Mouse (Mus musculus) forebrain, embryonic 10.5 days (tissue): Measurements from ENCODE around the gene Actr8. TPM values are rescaled to one million over a fixed set of nuclear protein-coding genes. Genes with fewer than 3 reads are reported as not detected.

Experiments
- DNase-seq: peaks from one replicate; pipeline ENCODE4 v3.0.0-alpha.2; 2017; ENCODE audit warnings: low spot score; ENCODE audit errors: extremely low spot score
- H3K27ac ChIP-seq: fragments of 300-500 bp; sonication (generic); 2 replicates; pipeline ENCODE4 v1.5.1; 2016; ENCODE audit warnings: mild to moderate bottlenecking
- H3K27me3 ChIP-seq: fragments of 300-500 bp; sonication (generic); 2 replicates; pipeline ENCODE4 v1.6.1; 2016; ENCODE audit warnings: mild to moderate bottlenecking; ENCODE audit not compliant: poor library complexity, severe bottlenecking
- H3K36me3 ChIP-seq: fragments of 300-500 bp; sonication (generic); replicated peaks from 2 replicates; pipeline ENCODE4 v1.6.1; 2016; ENCODE audit warnings: mild to moderate bottlenecking, moderate library complexity
- H3K4me1 ChIP-seq: fragments of 300-500 bp; sonication (generic); 2 replicates; pipeline ENCODE4 v1.6.1; 2016
- H3K4me3 ChIP-seq: fragments of 300-500 bp; sonication (generic); 2 replicates; pipeline ENCODE4 v1.5.1; 2016; ENCODE audit warnings: mild to moderate bottlenecking, moderate library complexity
- H3K9me3 ChIP-seq: fragments of 300-500 bp; sonication (generic); 2 replicates; pipeline ENCODE4 v1.6.1; 2016; ENCODE audit warnings: mild to moderate bottlenecking, moderate library complexity
- WGBS: fragments of 180-500 bp; shearing (Covaris S2); methylation state at CpG from one replicate; pipeline ENCODE4 v1.1.7; 2016; 5-methylcytosine and 5-hydroxymethylcytosine counted together
- polyA plus RNA-seq: library from polyadenylated mRNA; unstranded; fragments of >200 nt; fragmentation: Nextera tagmentation; extraction: Ambion mirVana; gene quantifications from 2 replicates; pipeline ENCODE4 v1.2.1, GENCODE M21; 2016

Actr8 gene
- polyA plus RNA-seq, 1 experiment from 2014 or later: 85.4 TPM

- peak; percentile 36 for DNase-seq
- Histone ChIP-seq H3K27me3 (peaks cover 51% of the 10 kb centered on the region), H3K4me1 (peaks cover 9% of the 10 kb centered on the region), H3K9me3 (no peaks in the 10 kb centered on the region), H3K27ac (peak within 1 kb of the TSS; percentile 9; the same call in 1 of the 2 replicates), H3K4me3 (peak within 1 kb of the TSS; percentile 57), H3K36me3 (no peaks in the 10 kb centered on the region)
- WGBS: 9% methylated on average over 54 of the region's 54 CpGs
Measured at GRCm38 (mm10) chr14:30008733-30009575, 30.8 kb downstream of the Actr8 start, which contains the start of the genes Il17rb and Chdh. Il17rb (minus strand) TSS chr14:30008896. Chdh (plus strand) TSS chr14:30009023.

DNA sequence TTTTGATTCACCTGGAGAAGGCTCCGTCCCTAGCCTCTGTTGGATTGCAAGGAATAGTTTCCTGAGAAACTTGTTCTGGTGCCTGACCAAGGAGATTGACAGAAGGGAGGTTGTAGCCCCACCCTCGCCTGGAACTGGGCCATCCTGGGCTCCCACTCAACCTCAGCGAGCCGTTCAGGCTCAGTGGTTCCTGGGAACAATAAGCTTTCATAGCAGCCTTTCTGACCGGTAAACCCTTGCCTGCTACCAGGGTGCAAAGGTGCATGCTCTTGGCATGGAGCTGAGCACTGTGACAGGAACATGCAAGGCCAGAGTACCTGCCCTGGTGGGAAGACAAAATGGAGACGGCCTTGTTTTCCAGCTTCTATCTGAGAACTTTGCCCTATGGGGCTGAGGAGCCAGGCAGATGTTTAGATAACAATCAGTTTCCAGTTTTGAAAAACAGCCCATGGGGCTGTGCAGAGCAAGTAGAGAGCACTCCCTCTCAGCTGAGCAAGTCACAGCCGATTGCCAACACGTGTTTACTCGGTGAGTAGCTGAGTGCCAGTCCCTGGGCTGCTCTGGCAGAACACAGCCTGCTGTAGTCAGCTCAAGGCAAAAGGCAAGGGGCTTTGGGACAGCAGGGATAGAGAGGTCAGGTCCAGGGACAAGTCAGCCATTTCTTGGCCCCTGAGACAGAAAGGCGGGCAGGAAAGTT, 31.9 kb downstream of the Actr8 start:
- H3K9me3 ChIP-seq: no peaks in the 10 kb centered on the region
- no peaks in the 10 kb centered on the region for H3K36me3 ChIP-seq
- DNase-seq: no peak
- peaks cover 51% of the 10 kb centered on the region for H3K27me3 ChIP-seq
- no peak overlapping the region for H3K27ac ChIP-seq
- WGBS: 82% methylated on average over 10 of the region's 10 CpGs
- no peak overlapping the region for H3K4me3 ChIP-seq
- H3K4me1 ChIP-seq: peaks cover 17% of the 10 kb centered on the region

- Histone ChIP-seq H3K27me3 (peaks cover 45% of the 10 kb centered on the region), H3K4me1 (peaks cover 17% of the 10 kb centered on the region), H3K27ac (no peak overlapping the region), H3K36me3 (no peaks in the 10 kb centered on the region), H3K4me3 (no peak overlapping the region), H3K9me3 (no peaks in the 10 kb centered on the region)
- WGBS: 89% methylated on average over 10 of the region's 10 CpGs
- DNase-seq: no peak
Measured at GRCm38 (mm10) chr14:30011886-30012560, 33.9 kb downstream of the Actr8 start.

DNA sequence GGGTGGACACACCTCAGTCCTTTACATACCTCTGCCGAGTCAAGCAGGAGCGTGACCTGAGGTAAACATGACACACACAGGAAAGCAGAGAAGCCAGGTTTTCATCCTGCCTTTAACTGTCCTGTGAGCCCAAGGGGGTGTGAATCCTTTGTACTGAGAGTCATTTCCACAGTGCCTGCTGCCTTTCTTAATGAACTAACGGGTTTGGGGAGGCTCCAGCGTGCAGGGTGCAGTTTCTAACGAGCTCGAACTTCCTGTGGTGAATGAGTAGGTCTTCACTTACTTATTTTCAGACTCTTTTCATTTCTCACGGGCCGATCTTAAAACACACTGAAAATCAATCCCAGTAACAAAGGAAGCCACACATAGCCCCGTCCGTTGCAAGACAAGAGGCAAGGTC, 36.4 kb downstream of the Actr8 start:
- Histone ChIP-seq H3K9me3 (no peaks in the 10 kb centered on the region), H3K4me1 (peaks cover 7% of the 10 kb centered on the region), H3K4me3 (no peak overlapping the region), H3K27me3 (peaks cover 20% of the 10 kb centered on the region), H3K27ac (no peak overlapping the region), H3K36me3 (no peaks in the 10 kb centered on the region)
- no peak for DNase-seq
- 51% methylated on average over 10 of the region's 10 CpGs for WGBS

DNA sequence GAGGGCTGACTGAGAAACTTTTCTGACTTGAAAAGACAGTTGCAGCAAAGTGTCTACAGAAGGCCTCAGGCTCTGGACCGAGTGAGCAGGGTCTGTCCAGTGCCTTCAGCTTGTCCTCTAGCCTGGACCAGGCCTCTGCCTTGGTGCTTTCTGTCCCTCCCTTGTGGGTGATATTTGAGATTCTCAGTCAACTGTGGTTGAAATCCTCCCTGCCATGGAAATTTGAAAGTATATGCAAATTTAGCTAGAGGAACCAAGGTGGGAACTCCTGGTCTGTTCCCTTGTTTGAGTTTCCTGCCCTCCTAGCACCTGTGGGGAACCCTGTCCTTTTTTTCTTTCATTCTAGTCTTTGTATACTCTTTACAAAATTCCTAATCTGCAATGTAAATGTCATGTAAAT, 36.9 kb downstream of the Actr8 start:
- Histone ChIP-seq H3K4me3 (no peak overlapping the region), H3K4me1 (peaks cover 8% of the 10 kb centered on the region), H3K36me3 (no peaks in the 10 kb centered on the region), H3K9me3 (no peaks in the 10 kb centered on the region), H3K27me3 (peaks cover 15% of the 10 kb centered on the region), H3K27ac (no peak overlapping the region)
- DNase-seq: no peak
- 72% methylated on average over 1 of the region's 1 CpGs for WGBS

- no peak for DNase-seq
Measured at GRCm38 (mm10) chr14:30016666-30017065, 38.5 kb downstream of the Actr8 start.

DNA sequence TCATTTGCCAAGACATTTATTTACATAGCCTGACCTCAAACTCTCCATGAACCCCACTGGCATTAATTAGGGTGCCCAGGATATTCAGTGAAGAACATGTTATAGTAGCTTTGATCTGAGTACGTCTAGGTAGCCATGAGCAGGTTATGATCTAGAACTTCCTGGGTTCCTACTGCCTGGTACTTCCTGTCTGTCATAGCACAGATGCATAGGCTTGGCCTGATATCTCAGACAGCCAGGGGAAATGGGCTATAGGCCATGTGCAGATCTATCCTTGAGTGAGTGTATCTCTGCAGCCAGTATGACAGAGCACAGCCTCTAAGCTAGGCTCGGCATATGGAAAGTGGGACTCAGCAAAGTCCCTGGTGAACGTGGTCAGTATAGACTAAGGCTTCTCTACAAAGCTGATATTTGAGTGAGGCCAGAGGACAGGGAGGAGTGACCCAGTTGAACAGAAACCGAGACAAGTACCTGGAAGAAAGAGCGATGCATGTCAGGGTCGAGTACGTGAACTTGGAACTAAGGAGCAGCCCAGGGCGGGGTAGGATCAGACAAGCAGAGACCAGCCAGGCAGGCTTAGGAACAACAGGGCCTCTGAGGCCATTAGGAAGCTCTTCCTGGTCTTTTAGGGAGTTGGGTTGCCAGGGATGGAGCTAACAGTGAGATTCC, 39.8 kb downstream of the Actr8 start:
- Histone ChIP-seq H3K27me3 (no peaks in the 10 kb centered on the region), H3K4me1 (peaks cover 13% of the 10 kb centered on the region), H3K9me3 (no peaks in the 10 kb centered on the region), H3K27ac (no peak overlapping the region), H3K4me3 (no peak overlapping the region), H3K36me3 (no peaks in the 10 kb centered on the region)
- no peak for DNase-seq
- 92% methylated on average over 8 of the region's 8 CpGs for WGBS

More at GRCm38 (mm10) chr14:30016666-30017065, 38.5 kb downstream of the Actr8 start:
- Histone ChIP-seq H3K36me3 (no peaks in the 10 kb centered on the region), H3K27me3 (no peaks in the 10 kb centered on the region), H3K4me1 (peaks cover 13% of the 10 kb centered on the region), H3K27ac (no peak overlapping the region), H3K4me3 (no peak overlapping the region), H3K9me3 (no peaks in the 10 kb centered on the region)
- WGBS: 93% methylated on average over 5 of the region's 5 CpGs

DNA sequence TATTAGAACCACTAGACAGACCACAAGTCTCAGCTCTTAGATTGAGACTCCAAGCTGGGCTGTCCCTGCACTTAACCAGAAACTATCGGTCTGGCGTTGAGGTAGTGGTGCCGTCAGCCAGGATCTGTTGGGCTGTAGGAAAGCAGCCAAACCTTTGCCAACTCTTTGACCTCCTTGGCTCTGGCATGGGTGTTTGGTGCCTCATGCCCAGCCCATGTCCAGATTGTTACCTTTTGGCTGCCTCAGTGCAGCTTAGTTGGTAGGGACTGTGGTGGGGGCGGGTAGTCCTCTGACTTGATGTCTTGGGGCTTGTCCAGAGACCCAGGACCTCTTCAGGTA, 40.3 kb downstream of the Actr8 start:
- DNase-seq: no peak
- Histone ChIP-seq H3K4me1 (peaks cover 13% of the 10 kb centered on the region), H3K4me3 (no peak overlapping the region), H3K27me3 (no peaks in the 10 kb centered on the region), H3K36me3 (no peaks in the 10 kb centered on the region), H3K9me3 (no peaks in the 10 kb centered on the region), H3K27ac (no peak overlapping the region)
- WGBS: 89% methylated on average over 4 of the region's 4 CpGs

- Histone ChIP-seq H3K4me3 (no peak overlapping the region), H3K27ac (no peak overlapping the region), H3K9me3 (no peaks in the 10 kb centered on the region), H3K27me3 (no peaks in the 10 kb centered on the region), H3K36me3 (no peaks in the 10 kb centered on the region), H3K4me1 (peaks cover 13% of the 10 kb centered on the region)
- WGBS: 91% methylated on average over 6 of the region's 6 CpGs
- no peak for DNase-seq
Measured at GRCm38 (mm10) chr14:30018846-30019245, 40.7 kb downstream of the Actr8 start.

GRCm38 (mm10) chr14:30019375-30019774, 41.2 kb downstream of the Actr8 start:
- DNase-seq: no peak
- Histone ChIP-seq H3K27ac (no peak overlapping the region), H3K27me3 (no peaks in the 10 kb centered on the region), H3K4me1 (peaks cover 11% of the 10 kb centered on the region), H3K36me3 (no peaks in the 10 kb centered on the region), H3K9me3 (no peaks in the 10 kb centered on the region), H3K4me3 (no peak overlapping the region)
- WGBS: 96% methylated on average over 8 of the region's 8 CpGs

- 47% methylated on average over 9 of the region's 9 CpGs for WGBS
- Histone ChIP-seq H3K9me3 (no peaks in the 10 kb centered on the region), H3K4me3 (no peak overlapping the region), H3K27me3 (no peaks in the 10 kb centered on the region), H3K27ac (no peak overlapping the region), H3K36me3 (no peaks in the 10 kb centered on the region), H3K4me1 (peaks cover 6% of the 10 kb centered on the region; the same call in 1 of the 2 replicates)
- DNase-seq: no peak
Measured at GRCm38 (mm10) chr14:30019792-30020575, 41.8 kb downstream of the Actr8 start.

DNA sequence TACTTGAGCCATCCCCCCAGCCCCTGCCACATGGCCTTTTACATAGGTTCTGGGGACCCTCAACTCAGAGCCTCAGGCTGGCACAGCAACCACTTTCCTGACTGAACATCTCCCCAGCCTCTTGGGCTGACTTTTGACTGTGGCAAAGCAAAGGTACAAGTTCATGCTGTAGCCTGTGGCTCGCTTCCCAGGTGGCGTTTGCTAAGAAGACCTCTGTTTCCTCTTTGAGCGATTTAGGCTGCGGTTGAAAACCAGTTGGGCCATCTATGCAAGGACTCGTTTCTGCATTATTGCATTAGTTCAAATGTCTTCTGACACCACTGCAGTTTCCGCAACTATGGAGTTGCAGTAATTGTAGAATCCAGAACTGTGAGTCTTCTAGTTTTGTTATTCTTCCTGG, 44.3 kb downstream of the Actr8 start:
- Histone ChIP-seq H3K4me3 (no peak overlapping the region), H3K27ac (no peak overlapping the region), H3K36me3 (no peaks in the 10 kb centered on the region), H3K27me3 (no peaks in the 10 kb centered on the region), H3K9me3 (no peaks in the 10 kb centered on the region), H3K4me1 (peaks cover 6% of the 10 kb centered on the region; the same call in 1 of the 2 replicates)
- no peak for DNase-seq
- 93% methylated on average over 6 of the region's 6 CpGs for WGBS
